Mouse (Mus musculus) layer of hippocampus, postnatal 10 days (tissue): ENCODE measurements around the gene Wfdc2. TPM values are rescaled to one million over a fixed set of nuclear protein-coding genes. Genes with fewer than 3 reads are reported as not detected.

Source experiments
- DNase-seq, 2 experiments: peaks; one replicate each; pipeline ENCODE4 v3.0.0; 2021; ENCODE audit warnings: low spot score in 2 of 2
- long read RNA-seq: library from polyadenylated mRNA; stranded (forward); transcript quantifications from one replicate; pipeline ENCODE4 v2.0.0, GENCODE M21; 2023
- total RNA-seq, 2 experiments: library from RNA; stranded (reverse); gene quantifications; 2 replicates each; pipeline ENCODE4 v1.2.3; 2021

Gene Wfdc2
- total RNA-seq = under 1 TPM in 1 of 2 experiments, not detected in 1; 0.73 TPM
- long read RNA-seq = 0 reads

GRCm38 (mm10) chr2:164562391-164563188 lies at the start of gene Wfdc2:
TSS of gene Wfdc2 (plus strand) at chr2:164562413.
- DNase-seq = no peak

DNA sequence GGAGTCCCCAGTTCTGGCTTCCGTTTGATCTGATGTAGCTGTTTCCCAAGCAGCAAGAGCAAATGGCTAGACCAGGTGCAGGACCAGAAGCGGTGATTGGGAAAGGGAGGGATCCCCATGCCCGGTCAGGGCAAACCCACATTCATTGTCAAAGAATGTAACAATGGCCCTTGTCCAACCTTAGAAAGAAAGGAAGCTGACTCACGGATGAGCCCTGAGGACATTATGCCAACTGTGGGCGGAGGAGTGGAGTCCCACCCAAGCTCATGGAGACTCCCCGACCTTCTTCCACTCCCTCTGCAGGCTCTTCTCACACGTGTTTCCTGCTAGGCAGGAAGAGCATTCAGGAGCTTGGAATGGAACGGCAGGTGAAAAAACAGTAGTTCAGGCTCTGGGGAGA lies 48.8 kb upstream of the Wfdc2 start:
- no peak for DNase-seq

DNA sequence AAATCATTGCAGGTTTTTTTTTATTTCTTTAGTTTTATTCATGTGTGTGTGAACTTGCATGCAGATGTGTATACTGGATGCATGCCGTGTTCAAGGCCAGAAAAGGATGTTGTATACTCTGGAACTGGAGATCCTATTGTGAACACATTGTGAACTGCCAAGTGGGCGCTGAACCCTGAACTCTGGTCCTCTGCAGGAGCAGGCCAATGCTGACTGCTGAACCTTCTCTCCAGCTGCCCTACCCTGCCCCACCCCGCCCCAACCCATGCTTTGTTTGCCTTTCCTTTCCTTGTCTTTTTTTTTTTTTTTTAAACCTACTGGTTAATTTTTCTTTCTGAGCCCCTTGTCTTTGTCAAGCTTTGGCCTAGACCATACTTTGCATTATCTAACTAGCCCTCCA lies 47.3 kb upstream of the Wfdc2 start:
- no peak for DNase-seq

GRCm38 (mm10) chr2:164515897-164516296 lies 46.3 kb upstream of the Wfdc2 start:
- no peak for DNase-seq

DNA sequence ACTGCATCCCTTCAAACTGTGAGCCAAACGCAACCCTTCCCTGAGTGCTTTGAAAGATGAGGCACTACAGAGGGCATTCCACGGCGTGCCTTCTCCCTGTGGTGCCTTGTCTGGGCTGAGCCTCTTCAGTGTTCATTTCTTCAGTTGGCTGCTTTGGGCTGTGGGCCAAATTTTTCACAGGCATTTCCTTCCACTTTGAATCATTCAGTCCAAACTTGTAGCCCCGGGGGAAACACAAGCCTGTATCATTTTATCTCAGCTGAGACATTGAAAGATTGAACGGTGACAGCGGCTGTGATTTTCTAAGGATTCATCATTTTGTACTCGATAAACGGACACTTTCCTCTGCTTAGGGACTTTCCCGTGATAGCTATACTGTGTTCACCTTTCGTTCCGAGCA lies 45.6 kb upstream of the Wfdc2 start:
- no peak for DNase-seq

GRCm38 (mm10) chr2:164517485-164518221 lies 44.6 kb upstream of the Wfdc2 start:
- peak; percentile 54 to 61 for DNase-seq

DNA sequence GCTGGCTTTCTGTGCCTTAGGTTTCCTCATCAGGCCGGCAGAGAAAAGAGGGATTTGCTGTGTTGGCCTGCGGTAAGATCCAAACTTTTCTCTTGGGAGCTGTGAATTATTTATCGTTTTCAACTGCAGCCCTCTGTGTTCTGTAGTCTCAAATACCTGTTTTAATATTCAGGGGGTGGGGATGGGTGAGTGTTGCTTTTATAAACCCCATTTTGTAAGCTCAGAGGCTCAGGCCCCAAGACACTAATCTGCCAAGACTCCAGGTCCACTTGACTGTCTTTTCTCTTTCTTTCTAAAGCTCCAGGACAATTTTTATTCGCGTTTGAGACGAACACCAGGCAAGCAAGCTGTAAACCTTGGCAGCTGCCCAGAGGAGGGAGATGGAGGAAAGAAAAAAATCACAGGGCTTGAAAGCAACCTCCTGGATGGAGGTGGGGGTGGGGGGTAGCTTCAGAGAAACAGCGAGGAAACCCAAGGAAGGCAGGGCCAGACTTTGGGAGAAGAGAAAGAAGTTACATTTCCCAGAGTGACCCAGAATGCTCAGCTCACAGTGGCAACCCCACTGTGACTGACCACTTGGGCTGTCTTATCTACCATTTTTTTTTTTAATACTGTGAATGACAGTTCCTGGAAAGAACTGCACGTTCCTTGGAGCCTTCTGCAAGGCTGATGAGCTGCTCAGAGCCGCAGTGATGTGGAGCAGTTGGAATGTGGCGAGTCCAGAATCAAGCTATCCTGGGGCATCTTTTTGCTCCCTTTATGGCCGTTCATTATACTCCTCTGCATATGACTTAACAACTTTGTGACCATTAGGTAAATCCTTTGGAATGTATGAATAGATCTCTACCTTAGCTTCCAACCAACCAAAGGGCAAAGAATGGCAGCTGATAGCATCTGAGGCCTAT lies 43.7 kb upstream of the Wfdc2 start:
- peak; percentile 28 to 43 for DNase-seq

- no peak for DNase-seq
These were observed 43.1 kb upstream of the Wfdc2 start for GRCm38 (mm10) chr2:164519171-164519526.

- peak; percentile 18 to 35 for DNase-seq
These were observed 41.4 kb upstream of the Wfdc2 start for GRCm38 (mm10) chr2:164520782-164521181.

- DNase-seq = no peak
These were observed 40.4 kb upstream of the Wfdc2 start for GRCm38 (mm10) chr2:164521841-164522240.

DNA sequence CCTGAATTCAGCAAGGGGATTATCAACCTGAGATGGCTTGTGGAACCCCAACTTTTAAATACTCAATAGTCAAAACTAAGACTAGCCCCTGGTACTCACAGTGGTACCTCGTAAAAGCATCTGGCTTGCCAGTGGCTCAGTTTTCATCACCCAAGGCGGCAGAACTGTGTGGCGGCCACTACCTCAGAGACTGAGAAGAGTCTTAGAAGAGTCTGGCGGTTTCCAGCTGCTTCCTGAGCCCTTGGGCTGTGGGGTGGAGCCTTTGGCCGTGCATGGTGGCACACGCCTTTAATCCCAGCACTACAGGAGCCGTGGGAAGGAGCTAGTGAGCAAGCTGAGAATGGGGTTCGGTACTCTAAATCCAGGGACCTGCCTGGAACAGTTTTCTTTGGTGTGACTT lies 39.9 kb upstream of the Wfdc2 start:
- no peak for DNase-seq

GRCm38 (mm10) chr2:164523301-164523773 lies 38.9 kb upstream of the Wfdc2 start:
- no peak for DNase-seq

DNA sequence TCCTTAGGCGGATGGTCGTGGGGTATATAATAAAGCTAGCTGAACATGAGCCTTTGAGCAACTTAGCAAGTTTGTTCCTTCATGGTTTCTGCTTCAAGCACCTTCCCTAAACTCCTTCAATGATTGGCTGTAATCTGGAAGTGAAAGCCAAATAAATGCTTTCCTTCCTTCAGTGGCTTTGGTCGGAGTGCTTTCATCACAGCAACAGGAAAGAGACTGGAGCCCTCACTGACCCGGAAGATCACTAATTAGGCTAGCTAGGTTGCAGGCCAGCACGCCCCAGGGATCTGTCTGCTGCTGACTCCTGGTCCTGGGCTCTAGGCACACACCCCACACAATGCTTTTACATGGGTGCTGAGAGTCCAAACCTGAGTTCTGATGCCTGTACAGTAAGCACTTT lies 33.7 kb upstream of the Wfdc2 start:
- no peak for DNase-seq

GRCm38 (mm10) chr2:164531169-164531568 lies 31.0 kb upstream of the Wfdc2 start:
- peak; percentile 80 to 86 for DNase-seq

DNA sequence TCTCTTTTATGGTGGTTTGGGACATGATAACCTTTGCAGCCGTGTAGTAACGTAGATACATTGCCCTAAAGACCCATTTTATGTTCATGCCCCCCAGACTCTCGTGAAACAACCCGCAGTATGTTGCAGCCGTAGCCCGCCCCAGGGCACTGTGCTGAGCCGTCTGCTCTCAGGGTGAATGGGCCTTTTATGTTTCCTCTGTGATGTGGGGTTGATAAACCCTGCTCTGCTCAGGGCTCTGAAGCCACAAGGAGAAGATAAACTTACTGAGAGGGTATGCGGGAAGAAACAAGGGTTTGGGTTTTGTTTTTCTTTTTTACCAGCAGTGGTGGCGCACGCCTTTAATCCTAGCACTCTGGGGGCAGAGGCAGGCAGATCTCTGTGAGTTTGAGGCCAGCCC lies 27.9 kb upstream of the Wfdc2 start:
- no peak for DNase-seq

DNA sequence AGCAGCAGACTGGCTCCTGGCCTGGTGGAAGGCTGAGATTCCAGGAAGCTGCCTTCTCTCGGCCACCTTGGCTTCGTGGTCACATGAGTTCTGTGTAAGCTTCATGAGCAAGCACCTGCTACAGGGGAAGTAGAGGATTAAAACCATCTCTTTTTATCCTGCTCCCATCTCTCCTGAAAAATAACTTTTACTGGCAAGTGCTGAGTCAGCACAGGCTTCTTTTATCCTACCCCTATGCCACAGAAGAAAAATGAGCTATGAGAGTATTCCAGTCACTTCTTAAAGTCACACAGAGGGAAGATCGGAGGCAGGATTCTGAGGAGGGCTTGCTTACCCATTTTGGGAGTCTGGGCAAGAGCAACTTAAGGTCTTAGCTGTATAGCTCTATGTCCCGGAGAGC lies 25.2 kb upstream of the Wfdc2 start:
- no peak for DNase-seq

- no peak for DNase-seq
These were observed 21.4 kb upstream of the Wfdc2 start for GRCm38 (mm10) chr2:164540652-164541427.

DNA sequence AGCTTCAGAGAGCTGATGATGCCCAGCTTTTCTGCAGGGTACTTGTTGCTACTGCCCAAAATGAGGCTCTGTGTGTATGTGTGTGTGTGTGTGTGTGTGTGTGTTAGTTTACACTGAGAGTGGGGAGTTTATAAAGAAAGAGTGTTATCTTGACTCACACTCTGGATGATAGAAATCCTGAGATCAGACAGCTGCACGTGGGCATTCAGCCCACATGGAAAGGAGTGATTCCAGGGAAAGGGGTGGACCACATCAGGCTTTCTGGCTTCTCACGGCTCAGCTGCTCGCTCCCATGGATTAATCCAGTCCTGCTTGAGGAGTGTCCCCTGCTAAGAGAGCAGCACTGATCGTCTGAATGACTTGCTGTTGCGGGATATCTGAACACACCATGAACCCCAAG lies 20.1 kb upstream of the Wfdc2 start:
- DNase-seq = no peak

- no peak for DNase-seq
These were observed 19.6 kb upstream of the Wfdc2 start for GRCm38 (mm10) chr2:164542598-164542997.

GRCm38 (mm10) chr2:164543745-164544144 lies 18.5 kb upstream of the Wfdc2 start:
- DNase-seq = no peak
